Mouse (Mus musculus) left cerebral cortex, adult 6 months (tissue): ENCODE measurements around the gene Taar1. TPM values are rescaled to one million over a fixed set of nuclear protein-coding genes. Genes with fewer than 3 reads are reported as not detected.

Experiments
- long read RNA-seq, 2 experiments: library from polyadenylated mRNA; unstranded; transcript quantifications; one replicate each; pipeline ENCODE4 v2.0.0; 2019 to 2020
- polyA plus RNA-seq: library from polyadenylated mRNA; unstranded; fragments of <200 nt; fragmentation: Nextera tagmentation; gene quantifications from 2 replicates; pipeline ENCODE4 v1.2.3, GENCODE M21; 2021

Gene Taar1
- not detected in 2 replicates for polyA plus RNA-seq
- long read RNA-seq, experiment 1: 0 reads
- long read RNA-seq, experiment 2: 0 reads

DNA sequence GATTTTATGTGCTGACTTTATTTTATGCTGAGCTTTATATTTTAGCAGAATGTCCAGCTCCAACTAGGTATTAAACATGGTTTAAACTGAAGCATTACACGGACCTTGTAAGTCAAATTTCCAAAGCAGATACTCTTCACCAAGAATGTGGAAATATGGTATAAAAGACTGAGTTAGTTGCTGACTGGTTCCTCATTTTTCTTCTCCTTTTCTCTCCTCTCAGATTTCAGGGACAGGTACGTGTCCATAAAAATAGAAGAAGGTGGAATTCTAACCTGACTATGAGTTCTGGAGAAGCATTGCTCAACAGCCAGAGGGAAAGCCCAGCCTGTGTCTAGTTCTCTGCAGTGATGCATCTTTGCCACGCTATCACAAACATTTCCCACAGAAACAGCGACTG is at the start of gene Taar1:
TSS of gene Taar1 (plus strand) at position 301 of the 400 bp plus-strand sequence.

DNA sequence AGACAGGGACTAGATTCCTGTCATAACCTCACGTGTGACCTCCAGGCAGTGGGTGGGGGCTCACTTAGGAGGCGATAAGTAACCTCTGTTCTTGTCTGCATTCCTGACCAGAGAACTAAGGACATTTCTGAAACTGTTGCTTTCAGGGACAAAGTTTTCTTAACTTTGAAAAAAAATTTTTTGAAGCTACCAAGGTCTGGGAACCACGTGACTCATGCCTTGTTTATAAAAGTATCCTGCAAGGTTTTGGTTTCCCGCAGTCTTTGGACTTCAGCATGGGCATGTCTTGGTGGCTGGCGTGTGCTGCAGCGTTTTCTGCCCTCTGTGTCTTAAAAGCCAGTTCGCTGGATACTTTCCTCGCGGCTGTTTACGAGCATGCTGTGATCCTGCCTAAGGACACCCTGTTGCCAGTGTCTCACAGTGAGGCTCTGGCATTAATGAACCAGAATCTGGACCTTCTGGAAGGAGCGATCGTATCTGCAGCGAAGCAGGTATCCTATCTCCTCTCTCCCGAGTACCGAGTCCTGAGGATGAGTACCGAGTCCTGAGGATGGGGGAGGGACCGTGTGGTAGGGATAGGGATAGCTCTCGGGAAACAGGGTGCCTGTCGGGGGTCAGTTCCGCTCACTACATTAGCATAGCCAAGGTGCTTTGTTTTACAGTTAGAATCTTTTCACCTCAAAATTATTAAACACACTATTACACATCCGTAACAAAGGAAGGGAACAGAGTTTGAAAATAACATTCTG is 25.4 kb upstream of the Taar1 start, which contains the start of gene Vnn1:
TSS of gene Vnn1 (plus strand) at position 88 of the 749 bp plus-strand sequence.

DNA sequence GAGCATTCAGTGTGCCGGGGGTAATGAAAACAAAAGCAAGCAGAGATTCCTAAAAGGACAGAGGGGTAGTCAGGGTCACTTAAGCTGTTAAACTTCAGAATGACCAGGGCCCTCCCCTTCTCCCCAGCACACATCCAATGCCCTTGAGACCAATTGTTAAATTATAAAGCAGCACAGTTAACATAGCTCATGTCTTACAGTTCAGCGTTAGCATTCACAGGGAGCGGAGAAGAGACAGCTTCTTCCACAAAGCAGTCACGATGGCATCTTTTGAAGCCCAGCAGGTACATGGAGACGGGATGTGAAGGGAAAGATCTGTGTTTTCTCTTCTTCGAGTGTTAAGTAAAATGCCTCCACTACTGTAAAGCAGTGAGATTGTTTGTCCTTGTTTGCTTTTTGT is 18.2 kb downstream of the Taar1 start, which contains the start of gene Taar2:
TSS of gene Taar2 (plus strand) at position 261 of the 400 bp plus-strand sequence.

DNA sequence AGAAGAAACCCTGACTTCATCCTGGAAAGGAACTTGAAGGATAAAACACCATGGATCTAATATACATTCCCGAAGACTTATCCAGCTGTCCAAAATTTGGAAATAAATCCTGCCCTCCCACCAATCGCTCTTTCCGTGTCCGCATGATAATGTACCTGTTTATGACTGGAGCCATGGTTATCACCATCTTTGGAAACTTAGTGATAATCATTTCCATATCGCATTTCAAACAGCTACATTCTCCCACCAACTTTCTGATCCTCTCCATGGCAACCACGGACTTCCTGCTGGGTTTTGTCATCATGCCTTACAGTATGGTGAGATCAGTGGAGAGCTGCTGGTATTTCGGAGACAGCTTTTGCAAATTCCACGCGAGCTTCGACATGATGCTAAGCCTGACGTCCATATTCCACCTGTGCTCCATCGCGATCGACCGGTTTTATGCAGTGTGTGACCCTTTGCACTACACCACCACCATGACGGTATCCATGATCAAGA is 29.4 kb downstream of the Taar1 start, which contains the start of gene Taar3:
TSS of gene Taar3 (plus strand) at position 51 of the 498 bp plus-strand sequence.

DNA sequence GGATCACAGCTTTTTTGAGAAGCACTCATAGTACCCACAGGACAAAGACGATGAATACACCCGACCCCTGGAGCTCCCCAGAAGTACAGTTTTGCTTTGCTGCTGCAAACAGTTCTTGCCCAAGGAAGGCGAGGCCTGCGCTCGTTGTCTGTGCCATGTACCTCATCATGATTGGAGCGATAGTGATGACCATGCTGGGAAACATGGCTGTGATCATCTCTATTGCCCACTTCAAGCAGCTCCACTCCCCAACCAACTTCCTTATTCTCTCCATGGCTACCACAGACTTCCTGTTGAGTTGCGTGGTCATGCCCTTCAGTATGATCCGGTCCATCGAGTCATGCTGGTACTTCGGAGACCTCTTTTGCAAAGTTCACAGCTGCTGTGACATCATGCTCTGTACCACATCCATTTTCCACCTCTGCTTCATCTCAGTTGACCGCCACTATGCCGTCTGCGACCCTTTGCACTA is 40.3 kb downstream of the Taar1 start, which contains the start of gene Taar4:
TSS of gene Taar4 (plus strand) at position 51 of the 472 bp plus-strand sequence.

DNA sequence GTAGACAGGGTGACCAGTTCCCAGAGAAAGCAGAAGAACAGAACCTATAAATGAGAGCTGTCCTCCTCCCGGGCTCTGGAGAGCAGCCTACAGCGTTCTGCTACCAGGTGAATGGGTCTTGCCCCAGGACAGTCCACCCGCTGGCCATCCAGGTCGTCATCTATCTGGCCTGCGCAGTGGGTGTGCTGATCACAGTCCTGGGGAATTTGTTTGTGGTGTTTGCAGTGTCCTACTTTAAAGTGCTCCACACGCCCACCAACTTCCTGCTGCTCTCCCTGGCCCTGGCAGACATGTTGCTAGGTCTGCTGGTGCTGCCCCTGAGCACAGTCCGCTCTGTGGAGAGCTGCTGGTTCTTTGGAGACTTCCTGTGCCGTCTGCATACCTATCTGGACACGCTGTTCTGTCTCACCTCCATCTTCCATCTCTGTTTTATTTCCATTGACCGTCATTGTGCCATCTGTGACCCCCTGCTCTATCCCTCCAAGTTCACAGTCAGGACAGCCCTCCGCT is 50.6 kb downstream of the Taar1 start, which contains the start of gene Taar5:
TSS of gene Taar5 (plus strand) at position 51 of the 510 bp plus-strand sequence.

Other genes with a start within 250 kb of the Taar1 start
- 850 and 1,172 TPM in 2 replicates for gene Rps12, start 133.1 kb upstream of the Taar1 start, polyA plus RNA-seq
- gene Slc18b1, start 123.4 kb upstream of the Taar1 start, polyA plus RNA-seq: 11.2 and 14.0 TPM in 2 replicates
- not detected in 2 replicates for gene Vnn3, start 68.9 kb upstream of the Taar1 start, polyA plus RNA-seq
- gene Vnn1, start 25.7 kb upstream of the Taar1 start, polyA plus RNA-seq: 0.30 and 0.70 TPM in 2 replicates
- not detected in 2 replicates for gene Taar2, start 18.2 kb downstream of the Taar1 start, polyA plus RNA-seq
- gene Taar3, start 29.2 kb downstream of the Taar1 start, polyA plus RNA-seq: not detected in 2 replicates
- not detected in 2 replicates for gene Taar4, start 40.1 kb downstream of the Taar1 start, polyA plus RNA-seq
- not detected in 2 replicates for gene Taar5, start 50.4 kb downstream of the Taar1 start, polyA plus RNA-seq
- gene Taar6, start 65.3 kb downstream of the Taar1 start, polyA plus RNA-seq: not detected in 2 replicates
- not detected in 2 replicates for gene Taar7a, start 73.1 kb downstream of the Taar1 start, polyA plus RNA-seq
- gene Taar7b, start 79.6 kb downstream of the Taar1 start, polyA plus RNA-seq: not detected in 2 replicates
- not detected in 2 replicates for gene Taar7d, start 106.9 kb downstream of the Taar1 start, polyA plus RNA-seq
- gene Taar7e, start 117.3 kb downstream of the Taar1 start, polyA plus RNA-seq: not detected in 2 replicates
- not detected in 2 replicates for gene Taar7f, start 129.2 kb downstream of the Taar1 start, polyA plus RNA-seq
- gene Taar8a, start 156.1 kb downstream of the Taar1 start, polyA plus RNA-seq: not detected in 2 replicates
- gene Taar8b, start 171.9 kb downstream of the Taar1 start, polyA plus RNA-seq: not detected in 2 replicates
- not detected in 2 replicates for gene Taar8c, start 181.6 kb downstream of the Taar1 start, polyA plus RNA-seq
- gene Taar9, start 189.2 kb downstream of the Taar1 start, polyA plus RNA-seq: not detected in 2 replicates
- 155 and 242 TPM in 2 replicates for gene Stx7, start 228.9 kb downstream of the Taar1 start, polyA plus RNA-seq